Mouse (Mus musculus) gastrocnemius, adult 2 months (tissue): ENCODE measurements around the gene Krt23. TPM values are rescaled to one million over a fixed set of nuclear protein-coding genes. Genes with fewer than 3 reads are reported as not detected.

Experiments
- DNase-seq: peaks from one replicate; pipeline ENCODE4 v3.0.0; 2022
- H3K27ac ChIP-seq: fragments of 200-600 bp; 2 replicates; pipeline ENCODE4 v1.8.1; 2022; ENCODE audit warnings: mild to moderate bottlenecking
- H3K4me3 ChIP-seq: fragments of 200-600 bp; 2 replicates; pipeline ENCODE4 v1.8.1; 2022; ENCODE audit warnings: mild to moderate bottlenecking, moderate library complexity
- CTCF ChIP-seq: fragments of 200-600 bp; IDR thresholded peaks from 2 replicates; pipeline ENCODE4 v1.8.1; 2022; ENCODE audit warnings: antibody characterized with exemption, mild to moderate bottlenecking, moderate library complexity
- intact Hi-C: fragments of 180-260 bp; cut with DNase I; formaldehyde crosslinking; loops from one replicate; pipeline ENCODE4 v1.15.1; 2025
- total RNA-seq, 2 experiments: library from RNA; stranded (reverse); gene quantifications; 2 replicates each; pipeline ENCODE4 v1.2.3; 2021

Gene Krt23
- total RNA-seq, 2 experiments from 2014 or later, result not detected

DNA sequence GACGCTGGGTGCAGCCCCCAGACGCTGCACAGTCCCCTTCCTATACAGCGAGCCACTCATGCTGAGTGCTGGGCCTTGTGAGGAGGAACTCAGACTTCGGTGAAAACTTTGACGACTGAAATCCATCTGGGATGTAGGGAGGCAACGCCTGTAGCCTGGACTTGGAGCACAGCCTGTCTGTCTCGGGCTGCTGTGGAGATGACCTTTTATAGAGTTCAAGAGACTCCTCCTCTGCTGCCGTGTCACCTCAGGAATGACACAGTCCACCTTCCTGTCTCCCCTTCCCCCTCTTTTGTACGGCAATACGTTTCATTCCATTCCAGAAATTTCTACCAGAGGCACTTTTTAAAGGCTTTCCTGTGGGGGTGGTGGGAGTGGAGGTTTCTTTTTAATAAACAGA lies 55.0 kb downstream of the Krt23 start, which contains the start of gene Krt20:
Gene Krt20, minus strand, starts transcription at position 179 of the 400 bp plus-strand sequence.
- DNase-seq, result no peak
- intact Hi-C loops, result no loop called here
- no peak within 1 kb of the TSS for H3K27ac ChIP-seq
- H3K4me3 ChIP-seq, result no peak within 1 kb of the TSS
- no peak for TF ChIP-seq CTCF

GRCm38 (mm10) chr11:99436625-99437024 lies 56.3 kb downstream of the Krt23 start:
- TF ChIP-seq CTCF, result no peak
- Histone ChIP-seq H3K27ac (no peak overlapping the region), H3K4me3 (no peak overlapping the region)
- no peak for DNase-seq
- intact Hi-C loops, result no loop called here

GRCm38 (mm10) chr11:99430670-99431069 lies 62.3 kb downstream of the Krt23 start:
- intact Hi-C loops, result no loop called here
- Histone ChIP-seq H3K27ac (no peak overlapping the region), H3K4me3 (no peak overlapping the region)
- TF ChIP-seq CTCF, result no peak
- peak; percentile 19 for DNase-seq

Other genes with a start within 250 kb of the Krt23 start
- 1 to 10 TPM; 2.0 to 6.1 TPM for gene Krt222, start 249.1 kb downstream of the Krt23 start, total RNA-seq
- gene Krt24, start 207.9 kb downstream of the Krt23 start, total RNA-seq, result not detected
- not detected for gene Krt25, start 170.2 kb downstream of the Krt23 start, total RNA-seq
- not detected for gene Krt26, start 155.2 kb downstream of the Krt23 start, total RNA-seq
- gene Krt27, start 142.0 kb downstream of the Krt23 start, total RNA-seq, result not detected
- gene Krt28, start 118.2 kb downstream of the Krt23 start, total RNA-seq, result not detected
- 1 to 10 TPM; 3.7 TPM for gene Krt10, start 103.8 kb downstream of the Krt23 start, total RNA-seq
- not detected for gene Krt12, start 70.9 kb downstream of the Krt23 start, total RNA-seq
- gene Krt20, start 55.0 kb downstream of the Krt23 start, total RNA-seq, result not detected
- gene Krt39, start 28.2 kb upstream of the Krt23 start, total RNA-seq, result not detected
- gene Krt40, start 50.0 kb upstream of the Krt23 start, total RNA-seq, result not detected
- not detected for gene Krtap3-3, start 57.7 kb upstream of the Krt23 start, total RNA-seq
- gene Krtap3-2, start 63.7 kb upstream of the Krt23 start, total RNA-seq, result not detected
- not detected for gene Gm11939, start 66.3 kb upstream of the Krt23 start, total RNA-seq
- gene Krtap3-1, start 73.5 kb upstream of the Krt23 start, total RNA-seq, result not detected
- gene Krtap1-5, start 87.9 kb upstream of the Krt23 start, total RNA-seq, result not detected
- not detected for gene Krtap1-4, start 90.5 kb upstream of the Krt23 start, total RNA-seq
- not detected for gene Krtap1-3, start 98.2 kb upstream of the Krt23 start, total RNA-seq
- gene Krtap9-3, start 105.0 kb upstream of the Krt23 start, total RNA-seq, result not detected
- not detected for gene Gm11938, start 110.2 kb upstream of the Krt23 start, total RNA-seq
- not detected for gene Gm11937, start 117.1 kb upstream of the Krt23 start, total RNA-seq
- gene Krtap2-4, start 121.7 kb upstream of the Krt23 start, total RNA-seq, result not detected
- not detected for gene Gm11562, start 127.3 kb upstream of the Krt23 start, total RNA-seq
- gene Krtap4-1, start 135.1 kb upstream of the Krt23 start, total RNA-seq, result not detected
- not detected for gene Krtap4-2, start 141.9 kb upstream of the Krt23 start, total RNA-seq
- gene Krtap4-7, start 151.0 kb upstream of the Krt23 start, total RNA-seq, result not detected
- not detected for gene Gm11555, start 157.1 kb upstream of the Krt23 start, total RNA-seq
- gene Gm11563, start 165.8 kb upstream of the Krt23 start, total RNA-seq, result not detected
- gene Krtap4-6, start 172.8 kb upstream of the Krt23 start, total RNA-seq, result not detected
- gene Gm14190, start 197.6 kb upstream of the Krt23 start, total RNA-seq, result not detected
- gene Gm14180, start 241.2 kb upstream of the Krt23 start, total RNA-seq, result not detected